Mouse (Mus musculus) embryonic fibroblast, embryonic 13.5 days (primary cell): ENCODE measurements around the gene Sntb2. TPM values are rescaled to one million over a fixed set of nuclear protein-coding genes. Genes with fewer than 3 reads are reported as not detected.
"Not testable (repeated sequence)": the region's sequence is repeated elsewhere in the genome, so short reads cannot be mapped to it uniquely, and the experiment has no call there.

ENCODE experiments used
- H3K27ac ChIP-seq: 2 replicates; pipeline ENCODE4 v1.5.1; 2012; ENCODE audit warnings: low read length, control low read depth, inconsistent platforms; ENCODE audit not compliant: insufficient read depth
- H3K4me1 ChIP-seq: 2 replicates; pipeline ENCODE4 v1.6.1; 2011; ENCODE audit warnings: low read length; ENCODE audit not compliant: control insufficient read depth, insufficient read depth
- H3K4me3 ChIP-seq: 2 replicates; pipeline ENCODE4 v1.5.1; 2011; ENCODE audit warnings: mild to moderate bottlenecking, control low read depth, low read length; ENCODE audit not compliant: insufficient read depth
- CTCF ChIP-seq: IDR thresholded peaks from 2 replicates; pipeline ENCODE4 v1.5.1; 2011; ENCODE audit warnings: mild to moderate bottlenecking, control low read depth, low read length, moderate library complexity, borderline replicate concordance; ENCODE audit not compliant: insufficient read depth
- POLR2A ChIP-seq: IDR thresholded peaks from 2 replicates; pipeline ENCODE4 v1.6.1; 2011; ENCODE audit warnings: low read depth, mild to moderate bottlenecking, control low read depth, low read length, moderate library complexity
- polyA plus RNA-seq: library from polyadenylated mRNA; stranded (reverse); fragments of >200 nt; gene quantifications from 2 replicates; pipeline ENCODE4 v1.2.4, GENCODE M21; 2011; ENCODE audit warnings: low read depth; ENCODE audit not compliant: missing spikeins, insufficient read length

Gene Sntb2
- polyA plus RNA-seq, 1 experiment: 23.3 TPM

GRCm38 (mm10) chr8:106971916-106972315, 36.4 kb downstream of the Sntb2 start:
- peak overlapping the region; percentile 61 for H3K27ac ChIP-seq
- TF ChIP-seq POLR2A: no peak
- TF ChIP-seq CTCF: no peak
- H3K4me1 ChIP-seq: peaks cover 13% of the 10 kb centered on the region
- H3K4me3 ChIP-seq: no peak overlapping the region

- TF ChIP-seq CTCF (no peak), POLR2A (no peak)
- Histone ChIP-seq H3K27ac (peak overlapping the region; percentile 60), H3K4me3 (no peak overlapping the region), H3K4me1 (peaks cover 15% of the 10 kb centered on the region)
Observed at GRCm38 (mm10) chr8:106972538-106973264, 37.2 kb downstream of the Sntb2 start.

- H3K27ac ChIP-seq, H3K4me3 ChIP-seq: not testable (repeated sequence)
- H3K4me1 ChIP-seq: peaks cover 18% of the 10 kb centered on the region
Observed at GRCm38 (mm10) chr8:106973526-106973925, 38.0 kb downstream of the Sntb2 start.

- Histone ChIP-seq H3K27ac (peak overlapping the region; percentile 42), H3K4me1 (peaks cover 26% of the 10 kb centered on the region), H3K4me3 (no peak overlapping the region)
- TF ChIP-seq POLR2A: no peak
Observed at GRCm38 (mm10) chr8:106974754-106975153, 39.2 kb downstream of the Sntb2 start.

- H3K27ac ChIP-seq: no peak overlapping the region
- no peak overlapping the region for H3K4me3 ChIP-seq
- TF ChIP-seq POLR2A: no peak
- no peak for TF ChIP-seq CTCF
- H3K4me1 ChIP-seq: peaks cover 23% of the 10 kb centered on the region
Observed at GRCm38 (mm10) chr8:106975764-106976163, 40.2 kb downstream of the Sntb2 start.

- H3K4me1 ChIP-seq: peaks cover 22% of the 10 kb centered on the region
- H3K27ac ChIP-seq: no peak overlapping the region
- no peak for TF ChIP-seq CTCF
- no peak for TF ChIP-seq POLR2A
- no peak overlapping the region for H3K4me3 ChIP-seq
Observed at GRCm38 (mm10) chr8:106976436-106976835, 40.9 kb downstream of the Sntb2 start.

- Histone ChIP-seq H3K4me1 (peaks cover 16% of the 10 kb centered on the region), H3K27ac (peak overlapping the region; percentile 6; the same call in 1 of the 2 replicates), H3K4me3 (no peak overlapping the region)
- no peak for TF ChIP-seq CTCF
- TF ChIP-seq POLR2A: no peak
Observed at GRCm38 (mm10) chr8:106978755-106979251, 43.3 kb downstream of the Sntb2 start.

- no peak for TF ChIP-seq CTCF
- no peak for TF ChIP-seq POLR2A
- Histone ChIP-seq H3K27ac (no peak overlapping the region), H3K4me1 (0 out of 2 replicates have a peak, but pooled peaks cover 3% of the 10 kb centered on the region), H3K4me3 (no peak overlapping the region)
Observed at GRCm38 (mm10) chr8:106985404-106985821, 49.9 kb downstream of the Sntb2 start.

GRCm38 (mm10) chr8:106985951-106986350, 50.4 kb downstream of the Sntb2 start:
- H3K27ac ChIP-seq: no peak overlapping the region
- H3K4me3 ChIP-seq: no peak overlapping the region
- TF ChIP-seq CTCF: no peak
- TF ChIP-seq POLR2A: no peak
- 0 out of 2 replicates have a peak, but pooled peaks cover 3% of the 10 kb centered on the region for H3K4me1 ChIP-seq

GRCm38 (mm10) chr8:106987557-106987956, 52.0 kb downstream of the Sntb2 start:
- no peak for TF ChIP-seq POLR2A
- TF ChIP-seq CTCF: no peak
- H3K4me1 ChIP-seq: 0 out of 2 replicates have a peak, but pooled peaks cover 3% of the 10 kb centered on the region
- H3K27ac ChIP-seq: no peak overlapping the region
- H3K4me3 ChIP-seq: no peak overlapping the region

- Histone ChIP-seq H3K4me1 (no peaks in the 10 kb centered on the region), H3K4me3 (no peak overlapping the region), H3K27ac (no peak overlapping the region)
- TF ChIP-seq POLR2A (no peak), CTCF (no peak)
Observed at GRCm38 (mm10) chr8:106991393-106991792, 55.8 kb downstream of the Sntb2 start.

GRCm38 (mm10) chr8:106996339-106996738, 60.8 kb downstream of the Sntb2 start:
- H3K27ac ChIP-seq: not testable (repeated sequence)

More at GRCm38 (mm10) chr8:106996339-106996738, 60.8 kb downstream of the Sntb2 start:
- H3K4me3 ChIP-seq, H3K4me1 ChIP-seq: not testable (repeated sequence)
